Mouse (Mus musculus) cerebellum, adult 8-10 months (tissue): ENCODE measurements around the gene Tada2b.

Experiments
- DNase-seq: peaks from one replicate; pipeline ENCODE4 v3.0.0; 2022

Tada2b gene

GRCm38 (mm10) chr5:36440741-36441140, 43.3 kb downstream of the Tada2b start:
- no peak for DNase-seq

GRCm38 (mm10) chr5:36436858-36437257, 47.2 kb downstream of the Tada2b start:
- no peak for DNase-seq

- DNase-seq = no peak
Observed at GRCm38 (mm10) chr5:36434398-36434967, 49.6 kb downstream of the Tada2b start.

- DNase-seq = no peak
Observed at GRCm38 (mm10) chr5:36431711-36432110, 52.4 kb downstream of the Tada2b start.

DNA sequence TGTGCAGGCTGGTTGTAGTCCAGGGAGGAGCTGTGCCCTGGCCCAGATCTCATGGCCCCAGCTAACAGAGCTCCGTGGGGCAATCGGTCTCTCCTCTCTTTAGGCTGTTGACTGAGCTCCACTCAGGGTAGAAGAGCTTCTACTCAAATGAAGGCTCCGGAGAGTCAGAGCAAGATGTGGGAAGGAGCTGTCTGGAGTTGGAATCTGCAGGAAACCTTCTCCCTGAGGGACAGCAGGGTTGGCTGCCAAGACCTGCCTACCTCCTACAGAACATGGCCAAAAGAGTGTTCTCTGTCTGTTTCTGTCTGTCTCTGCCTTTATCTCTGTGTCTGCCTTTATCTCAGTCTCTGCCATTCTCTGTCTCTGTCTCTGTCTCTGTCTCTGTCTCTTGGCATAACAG, 54.5 kb downstream of the Tada2b start:
- no peak for DNase-seq

- DNase-seq = no peak
Observed at GRCm38 (mm10) chr5:36427831-36428230, 56.3 kb downstream of the Tada2b start.

GRCm38 (mm10) chr5:36426404-36426803, 57.7 kb downstream of the Tada2b start:
- DNase-seq = no peak

DNA sequence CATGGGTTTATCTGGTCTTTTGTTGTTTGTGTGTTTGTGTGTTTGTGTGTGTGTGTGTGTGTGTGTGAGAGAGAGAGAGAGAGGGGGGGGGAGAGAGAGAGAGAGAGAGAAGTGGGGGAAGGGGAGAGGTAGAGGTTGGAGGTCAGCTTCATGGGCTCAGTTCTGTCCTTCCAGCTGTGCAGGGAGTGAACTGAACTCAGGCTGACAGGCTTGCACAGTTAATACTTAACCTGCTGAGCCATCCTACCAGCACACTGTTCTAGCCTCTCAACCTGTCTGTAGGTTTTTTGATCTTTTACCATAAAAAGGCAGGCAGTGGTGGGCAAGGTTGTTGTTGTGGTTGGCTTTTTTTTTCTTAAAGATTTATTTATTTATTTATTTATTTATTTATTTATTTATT, 59.4 kb downstream of the Tada2b start:
- DNase-seq = no peak
